Mouse (Mus musculus) MEL-GATA-1-ER (cell line): Measurements from ENCODE around the gene Aamp.

Source experiments
- DNase-seq: peaks from one replicate; pipeline ENCODE4 v3.0.0-alpha.2; 2012; ENCODE audit warnings: low read depth; ENCODE audit errors: extremely low read depth

The Aamp gene

GRCm38 (mm10) chr1:74238136-74238535, 46.4 kb downstream of the Aamp start:
- peak; percentile 91 for DNase-seq

DNA sequence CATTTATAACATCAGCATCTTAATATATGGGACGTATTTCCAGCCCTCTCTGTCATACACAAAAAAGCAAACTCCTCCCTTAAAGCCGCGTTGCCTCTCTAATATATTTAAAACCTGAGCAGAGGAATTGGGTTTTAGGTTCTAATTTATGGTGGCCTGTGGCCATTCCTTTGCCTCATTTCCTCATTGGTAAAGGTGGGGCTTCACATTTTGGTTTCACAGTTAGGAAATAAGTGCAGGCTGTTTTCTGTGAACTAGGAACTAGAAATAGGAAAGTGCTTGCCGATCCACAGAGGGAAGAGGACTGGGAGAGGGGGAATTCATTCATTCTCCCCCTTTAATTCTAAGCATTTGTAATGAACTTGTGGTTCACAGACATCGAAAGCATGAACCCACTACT, 46.9 kb downstream of the Aamp start:
- DNase-seq = no peak

- peak; percentile 41 for DNase-seq
Measured at GRCm38 (mm10) chr1:74236590-74237317, 47.8 kb downstream of the Aamp start.

GRCm38 (mm10) chr1:74235938-74236589, 48.5 kb downstream of the Aamp start, which contains the start of gene Arpc2:
Arpc2 (plus strand) TSS chr1:74236084.
- peak; percentile 74 for DNase-seq

GRCm38 (mm10) chr1:74230992-74231391, 53.5 kb downstream of the Aamp start:
- DNase-seq = no peak

DNA sequence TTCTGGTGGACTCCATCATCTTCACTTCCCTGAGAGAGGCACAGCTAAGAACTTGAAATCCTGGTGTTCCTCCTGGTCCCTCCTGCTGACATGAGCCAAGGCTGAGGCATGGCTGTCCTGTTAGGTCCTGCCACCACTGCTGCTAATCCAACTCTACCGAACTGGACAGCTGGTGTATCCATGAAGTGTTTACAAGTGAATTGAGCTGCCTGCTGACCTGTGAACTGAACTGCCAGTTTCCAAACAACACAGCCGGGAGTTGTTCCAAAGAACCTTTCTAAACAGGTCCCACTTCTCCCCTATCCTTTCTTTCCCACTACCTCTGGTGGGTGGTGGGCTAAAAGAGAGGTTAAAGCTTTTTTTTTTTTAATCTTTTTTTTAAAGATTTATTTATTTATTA, 54.6 kb downstream of the Aamp start:
- no peak for DNase-seq
